Mouse (Mus musculus): ENCODE data around the gene Fbxo36. TPM values are rescaled to one million over a fixed set of nuclear protein-coding genes. Genes with fewer than 3 reads are reported as not detected.
A peak's percentile ranks its signal among the peaks of the same experiment; 100 is the strongest.

The Fbxo36 gene
- polyA plus RNA-seq, 1 experiment from 2014 or later: 10.1 TPM

DNA sequence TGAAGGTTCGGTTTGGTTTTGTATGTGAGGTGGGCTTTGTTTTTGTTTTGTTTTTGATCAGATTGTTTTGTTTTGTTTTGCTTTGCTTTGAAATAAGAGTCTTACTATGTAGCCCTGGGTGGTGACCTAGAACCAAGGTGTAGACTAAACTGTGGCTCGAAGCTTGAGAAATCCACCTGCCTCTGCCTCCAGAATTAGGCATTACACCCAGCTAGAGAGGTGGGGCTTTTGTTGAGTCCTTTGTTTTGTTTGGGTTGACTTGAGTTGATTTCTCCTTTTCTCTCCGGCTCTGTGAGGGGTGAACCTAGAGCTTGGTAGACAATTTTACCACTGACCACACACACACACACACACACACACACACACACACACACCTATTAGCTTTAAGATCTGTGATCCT is 1.4 kb downstream of the Fbxo36 start:
- H3K4me3 ChIP-seq (replicated peaks): peak overlapping the region; percentile 91
- H3K9ac ChIP-seq (replicated peaks): no peak overlapping the region
- H3K4me1 ChIP-seq (replicated peaks): peaks cover 6% of the 10 kb centered on the region

DNA sequence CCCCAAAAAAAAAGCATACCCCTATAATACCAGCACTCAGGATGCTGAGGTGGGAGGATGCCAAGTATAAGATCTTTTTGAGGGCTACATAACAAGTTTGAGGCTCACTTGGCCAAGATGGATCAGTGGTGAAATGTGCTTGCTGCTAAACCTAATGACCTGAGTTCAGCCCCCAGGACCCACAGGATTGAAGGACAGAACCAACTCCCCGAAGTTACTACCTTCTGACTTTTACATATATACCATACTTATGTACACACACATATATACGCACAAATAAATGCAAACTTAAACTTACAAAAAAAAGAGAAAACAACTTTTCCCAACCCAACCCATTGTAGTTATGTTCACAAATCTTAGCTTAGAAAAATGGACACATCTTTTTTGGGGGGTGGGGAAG is 3.7 kb downstream of the Fbxo36 start:
- H3K9me3 ChIP-seq: no peaks in the 10 kb centered on the region
- H3K4me1 ChIP-seq (replicated peaks): no peaks in the 10 kb centered on the region
- 0 out of 2 replicates have a peak, but pooled peaks cover 2% of the 10 kb centered on the region for H3K36me3 ChIP-seq
- no peaks in the 10 kb centered on the region for H3K27me3 ChIP-seq
- no peak overlapping the region for H3K4me2 ChIP-seq
- H3K4me3 ChIP-seq (replicated peaks): no peak overlapping the region
- no peak for ATAC-seq (ENCODE audit: insufficient number of reproducible peaks, insufficient read depth, low FRiP score, low TSS enrichment, low read depth)
- H3K27ac ChIP-seq: no peak overlapping the region
- no peak overlapping the region for H3K9ac ChIP-seq (replicated peaks)
- WGBS: 93% methylated on average over 2 of the region's 2 CpGs

More for the DNA sequence above, 1.4 kb downstream of the Fbxo36 start:
- Histone ChIP-seq H3K36me3 (no peaks in the 10 kb centered on the region), H3K27ac (no peak overlapping the region), H3K4me2 (peak overlapping the region; percentile 72), H3K9me3 (no peaks in the 10 kb centered on the region), H3K27me3 (no peaks in the 10 kb centered on the region)
- WGBS: 73% methylated on average over 3 of the region's 3 CpGs
- no peak for ATAC-seq (ENCODE audit: insufficient number of reproducible peaks, insufficient read depth, low FRiP score, low TSS enrichment, low read depth)

DNA sequence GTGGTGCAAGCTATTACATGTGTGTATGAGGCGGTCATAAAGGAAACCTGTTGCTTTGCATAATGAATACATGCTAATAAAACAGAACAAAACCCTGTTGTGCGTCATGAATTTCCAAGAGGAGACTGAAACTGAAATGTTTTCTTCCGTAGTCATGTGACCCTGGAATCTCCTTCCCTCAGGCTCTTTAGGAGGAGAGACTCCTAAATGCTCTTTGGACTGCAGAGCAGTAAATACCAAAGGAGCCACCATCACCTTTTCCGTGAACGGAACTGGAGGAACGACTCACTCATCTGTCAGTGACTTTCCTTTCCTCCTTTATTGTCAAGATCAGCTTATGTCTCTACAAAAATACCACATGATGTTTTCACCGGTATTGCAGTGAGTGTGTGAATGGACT is 8.1 kb downstream of the Fbxo36 start:
- H3K36me3 ChIP-seq: 0 out of 2 replicates have a peak, but pooled peaks cover 7% of the 10 kb centered on the region
- ATAC-seq (ENCODE audit: insufficient number of reproducible peaks, insufficient read depth, low FRiP score, low TSS enrichment, low read depth): no peak
- no peaks in the 10 kb centered on the region for H3K9me3 ChIP-seq
- no peaks in the 10 kb centered on the region for H3K27me3 ChIP-seq
- H3K4me3 ChIP-seq (replicated peaks): no peak overlapping the region
- no peak overlapping the region for H3K4me2 ChIP-seq
- H3K4me1 ChIP-seq (replicated peaks): no peaks in the 10 kb centered on the region; the same call in 1 of the 2 replicates
- 86% methylated on average over 7 of the region's 7 CpGs for WGBS
- H3K27ac ChIP-seq: no peak overlapping the region
- H3K9ac ChIP-seq (replicated peaks): no peak overlapping the region

DNA sequence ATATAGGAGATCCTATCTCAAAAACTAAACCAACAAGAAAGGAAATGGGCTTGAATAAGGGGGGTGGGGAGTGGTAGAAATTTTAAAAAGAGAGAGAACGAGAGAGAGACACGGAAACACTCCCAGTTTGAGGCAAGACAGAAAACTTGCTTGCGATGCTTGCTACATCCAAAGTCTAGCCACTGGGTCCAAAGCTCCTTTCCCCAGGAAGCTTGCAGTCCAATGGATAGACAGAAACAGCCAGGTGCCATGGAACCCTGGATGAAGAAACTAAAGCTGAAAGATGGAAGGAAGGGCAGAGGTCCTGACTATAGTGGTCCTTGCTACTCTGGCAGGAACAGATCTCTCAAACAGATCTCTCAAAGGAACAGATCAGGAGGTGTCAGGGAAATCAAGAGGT is 8.7 kb downstream of the Fbxo36 start:
- ATAC-seq (ENCODE audit: insufficient number of reproducible peaks, insufficient read depth, low FRiP score, low TSS enrichment, low read depth): no peak
- Histone ChIP-seq H3K36me3 (0 out of 2 replicates have a peak, but pooled peaks cover 7% of the 10 kb centered on the region), H3K9me3 (no peaks in the 10 kb centered on the region), H3K4me1 (replicated peaks) (no peaks in the 10 kb centered on the region; the same call in 1 of the 2 replicates), H3K27ac (no peak overlapping the region), H3K27me3 (no peaks in the 10 kb centered on the region), H3K4me3 (replicated peaks) (no peak overlapping the region), H3K4me2 (no peak overlapping the region), H3K9ac (replicated peaks) (no peak overlapping the region)
- 97% methylated on average over 3 of the region's 3 CpGs for WGBS

DNA sequence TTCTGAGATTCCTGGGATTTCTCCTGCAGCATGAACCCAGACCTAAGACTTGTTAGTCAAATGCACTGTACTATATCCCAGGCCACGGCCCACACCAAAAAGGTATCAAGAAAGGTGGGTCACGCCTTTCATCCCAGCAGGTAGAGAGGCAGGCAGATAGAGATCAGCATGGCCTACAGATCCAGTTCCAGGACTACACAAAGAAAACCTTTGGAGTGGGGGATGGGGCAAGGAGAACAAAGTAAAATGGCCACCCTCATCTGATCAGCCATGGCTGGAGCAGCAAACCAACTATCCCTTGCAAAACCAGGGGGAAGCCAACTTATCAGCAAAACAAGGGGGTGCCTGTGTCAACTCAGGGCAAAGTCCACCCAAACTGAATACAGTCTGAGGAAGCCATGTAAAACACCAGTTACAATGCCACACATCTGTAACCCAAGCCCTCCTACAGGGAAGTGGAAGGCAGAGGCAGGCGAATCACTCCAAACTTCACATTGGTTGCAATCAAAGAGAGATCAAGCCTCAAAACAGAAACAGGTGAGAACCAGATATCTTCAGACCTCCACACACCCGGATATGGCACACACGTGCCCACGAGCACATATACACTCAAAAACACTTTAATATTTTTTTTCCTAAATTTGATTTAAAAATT is 9.3 kb downstream of the Fbxo36 start:
- Histone ChIP-seq H3K4me3 (replicated peaks) (no peak overlapping the region), H3K4me1 (replicated peaks) (no peaks in the 10 kb centered on the region; the same call in 1 of the 2 replicates), H3K27me3 (no peaks in the 10 kb centered on the region), H3K9me3 (no peaks in the 10 kb centered on the region), H3K4me2 (no peak overlapping the region), H3K9ac (replicated peaks) (no peak overlapping the region), H3K27ac (no peak overlapping the region), H3K36me3 (0 out of 2 replicates have a peak, but pooled peaks cover 7% of the 10 kb centered on the region)
- WGBS: 97% methylated on average over 6 of the region's 6 CpGs
- ATAC-seq (ENCODE audit: insufficient number of reproducible peaks, insufficient read depth, low FRiP score, low TSS enrichment, low read depth): no peak

DNA sequence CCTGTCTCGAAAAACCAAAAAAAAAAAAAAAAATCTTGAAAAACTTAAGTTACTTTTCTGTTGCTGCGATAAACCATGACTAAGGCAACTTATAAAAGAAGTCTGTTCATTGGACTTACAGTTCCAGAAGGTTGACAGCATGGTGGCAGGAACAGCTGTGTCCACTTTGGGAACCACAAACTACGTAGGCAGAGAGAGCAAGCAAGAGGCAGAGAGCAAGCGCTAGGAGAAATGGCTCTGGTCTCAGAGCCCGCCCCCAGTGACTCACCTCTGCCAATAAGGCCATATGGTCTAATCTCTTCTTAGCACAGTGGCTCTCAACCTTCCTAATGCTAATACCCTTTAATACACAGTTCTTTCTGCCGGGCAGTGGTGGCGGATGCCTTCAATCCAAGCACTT is 10.2 kb downstream of the Fbxo36 start:
- Histone ChIP-seq H3K4me2 (no peak overlapping the region), H3K4me1 (replicated peaks) (no peaks in the 10 kb centered on the region; the same call in 1 of the 2 replicates), H3K27ac (no peak overlapping the region), H3K4me3 (replicated peaks) (no peak overlapping the region), H3K9ac (replicated peaks) (no peak overlapping the region), H3K27me3 (no peaks in the 10 kb centered on the region), H3K9me3 (no peaks in the 10 kb centered on the region), H3K36me3 (0 out of 2 replicates have a peak, but pooled peaks cover 7% of the 10 kb centered on the region)
- no peak for ATAC-seq (ENCODE audit: insufficient number of reproducible peaks, insufficient read depth, low FRiP score, low TSS enrichment, low read depth)
- 97% methylated on average over 7 of the region's 7 CpGs for WGBS

DNA sequence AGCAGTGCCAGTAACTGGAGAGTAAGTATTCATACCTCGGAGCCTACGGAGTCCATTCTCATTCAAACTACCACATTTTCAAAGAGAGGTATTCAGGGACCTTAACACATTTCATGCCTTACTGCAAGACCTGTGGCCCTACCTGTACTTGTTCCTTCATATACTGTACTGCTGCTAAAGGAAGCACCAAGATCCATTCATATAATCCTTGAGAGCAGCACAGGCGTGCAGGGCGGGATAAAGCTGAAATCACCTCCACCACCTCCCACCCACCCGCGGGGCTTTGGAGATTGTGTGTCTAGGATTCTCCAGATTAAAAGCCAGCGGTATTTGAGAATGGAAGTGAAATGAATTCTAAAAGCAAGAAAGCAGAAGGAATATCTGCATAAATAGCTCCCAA is 10.8 kb downstream of the Fbxo36 start:
- Histone ChIP-seq H3K9ac (replicated peaks) (no peak overlapping the region), H3K27ac (no peak overlapping the region), H3K27me3 (no peaks in the 10 kb centered on the region), H3K4me1 (replicated peaks) (no peaks in the 10 kb centered on the region; the same call in 1 of the 2 replicates), H3K4me3 (replicated peaks) (no peak overlapping the region), H3K4me2 (no peak overlapping the region), H3K9me3 (no peaks in the 10 kb centered on the region), H3K36me3 (0 out of 2 replicates have a peak, but pooled peaks cover 7% of the 10 kb centered on the region)
- 96% methylated on average over 7 of the region's 7 CpGs for WGBS
- ATAC-seq (ENCODE audit: insufficient number of reproducible peaks, insufficient read depth, low FRiP score, low TSS enrichment, low read depth): no peak

DNA sequence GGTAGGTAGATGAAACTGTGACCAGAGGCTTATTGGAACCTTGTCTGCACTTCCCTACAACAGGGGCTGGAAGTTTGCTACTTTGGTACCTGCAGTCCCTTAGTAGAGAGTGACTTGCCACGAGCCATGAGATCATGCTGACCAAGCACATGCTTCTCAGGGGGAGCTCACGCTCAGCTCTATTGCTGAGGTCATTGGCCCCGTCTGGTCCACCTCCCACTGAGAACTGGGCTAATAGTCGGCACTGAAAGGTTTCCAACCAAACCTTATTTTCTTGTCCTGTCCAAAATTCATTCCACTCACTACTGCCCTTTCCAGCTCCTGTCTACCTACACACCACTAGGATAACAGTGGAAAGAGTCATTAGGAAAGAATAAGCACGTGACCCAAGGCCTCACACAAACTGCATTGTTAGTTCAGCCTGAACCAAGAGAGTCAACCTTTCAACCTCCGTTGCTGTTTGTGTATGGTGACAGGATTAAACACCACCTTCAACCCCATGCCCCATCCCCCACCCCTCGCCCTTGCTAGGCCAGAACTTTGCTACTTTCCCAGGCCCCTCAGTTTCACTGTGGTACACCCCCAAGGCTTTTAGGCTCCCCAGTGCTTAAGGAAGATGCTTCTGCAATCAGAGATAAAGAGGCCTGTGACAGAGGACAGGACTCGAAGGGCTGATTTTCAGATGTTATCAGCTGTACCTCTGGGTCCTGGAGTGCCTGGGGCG is 12.0 kb downstream of the Fbxo36 start:
- H3K27me3 ChIP-seq: no peaks in the 10 kb centered on the region
- no peaks in the 10 kb centered on the region for H3K9me3 ChIP-seq
- H3K36me3 ChIP-seq: 0 out of 2 replicates have a peak, but pooled peaks cover 7% of the 10 kb centered on the region
- H3K4me2 ChIP-seq: no peak overlapping the region
- H3K9ac ChIP-seq (replicated peaks): no peak overlapping the region
- no peak overlapping the region for H3K27ac ChIP-seq
- ATAC-seq (ENCODE audit: insufficient number of reproducible peaks, insufficient read depth, low FRiP score, low TSS enrichment, low read depth): no peak
- no peak overlapping the region for H3K4me3 ChIP-seq (replicated peaks)
- no peaks in the 10 kb centered on the region; the same call in 1 of the 2 replicates for H3K4me1 ChIP-seq (replicated peaks)
- WGBS: 39% methylated on average over 9 of the region's 9 CpGs

DNA sequence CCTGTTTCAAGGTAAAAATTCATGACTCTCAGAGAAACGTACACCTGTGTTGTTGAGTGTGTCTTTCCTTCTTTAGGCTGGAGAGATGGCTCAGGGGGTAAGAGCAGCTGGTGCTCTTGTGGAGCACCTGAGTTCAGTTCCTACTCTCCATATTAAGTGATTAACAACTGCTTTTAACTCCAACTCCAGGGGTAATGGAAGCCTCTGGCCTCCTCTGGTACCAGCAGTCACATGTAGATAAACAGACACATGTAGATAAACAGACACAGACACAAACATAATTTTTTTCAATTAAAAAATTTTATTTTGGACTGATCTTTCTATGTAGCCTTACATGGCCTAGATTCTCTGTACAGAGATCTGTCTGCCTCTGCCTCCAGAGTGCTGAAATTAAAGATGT is 14.1 kb downstream of the Fbxo36 start:
- 81% methylated on average over 1 of the region's 1 CpGs for WGBS
- Histone ChIP-seq H3K9ac (replicated peaks) (no peak overlapping the region), H3K4me3 (replicated peaks) (no peak overlapping the region), H3K9me3 (no peaks in the 10 kb centered on the region), H3K36me3 (0 out of 2 replicates have a peak, but pooled peaks cover 2% of the 10 kb centered on the region), H3K4me2 (no peak overlapping the region), H3K27ac (no peak overlapping the region), H3K27me3 (no peaks in the 10 kb centered on the region), H3K4me1 (replicated peaks) (no peaks in the 10 kb centered on the region; the same call in 1 of the 2 replicates)
- no peak for ATAC-seq (ENCODE audit: insufficient number of reproducible peaks, insufficient read depth, low FRiP score, low TSS enrichment, low read depth)

DNA sequence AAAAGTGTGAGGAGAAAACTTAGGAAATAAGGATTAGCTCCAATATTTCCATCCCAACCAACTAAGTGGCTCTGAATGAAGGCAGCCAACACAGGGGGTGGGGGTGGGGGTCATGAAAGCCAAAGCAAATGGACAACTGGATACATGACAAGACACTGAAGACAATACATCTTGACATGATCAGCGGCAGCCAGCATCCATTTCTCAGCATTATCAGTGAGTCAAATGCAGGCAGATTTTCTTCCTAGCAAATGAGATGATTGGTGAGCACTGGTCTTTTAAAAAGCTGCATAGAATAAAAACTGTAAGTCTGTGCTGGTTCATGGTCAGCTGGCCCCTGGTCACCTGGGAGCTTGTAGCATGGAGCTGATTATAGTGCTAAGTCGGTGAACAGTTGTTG is 15.3 kb downstream of the Fbxo36 start:
- 86% methylated on average over 2 of the region's 2 CpGs for WGBS
- ATAC-seq (ENCODE audit: insufficient number of reproducible peaks, insufficient read depth, low FRiP score, low TSS enrichment, low read depth): no peak

DNA sequence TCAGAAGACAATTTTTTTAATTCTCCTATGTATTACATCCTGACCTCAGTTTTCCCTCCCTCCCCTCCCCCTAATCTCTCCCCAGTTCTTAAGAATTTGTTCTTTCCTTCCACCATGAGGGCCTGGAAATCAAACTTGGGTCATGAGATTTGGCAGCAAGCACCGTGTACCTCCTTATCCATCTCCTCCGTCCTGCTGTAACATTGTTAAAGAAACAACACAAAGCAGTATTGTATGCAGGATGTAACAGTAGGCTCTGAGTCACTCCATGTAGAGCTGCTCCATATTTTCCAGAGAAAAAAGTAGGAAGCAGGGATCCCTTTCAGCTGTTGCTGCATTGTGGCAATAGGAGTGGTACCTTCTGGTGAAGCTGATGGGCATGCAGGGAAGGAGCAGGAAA is 16.1 kb downstream of the Fbxo36 start:
- H3K4me3 ChIP-seq (replicated peaks): no peak overlapping the region
- H3K9me3 ChIP-seq: no peaks in the 10 kb centered on the region
- 87% methylated on average over 2 of the region's 2 CpGs for WGBS
- ATAC-seq (ENCODE audit: insufficient number of reproducible peaks, insufficient read depth, low FRiP score, low TSS enrichment, low read depth): no peak
- no peak overlapping the region for H3K9ac ChIP-seq (replicated peaks)
- H3K36me3 ChIP-seq: no peaks in the 10 kb centered on the region
- H3K27ac ChIP-seq: no peak overlapping the region
- H3K27me3 ChIP-seq: no peaks in the 10 kb centered on the region
- H3K4me2 ChIP-seq: no peak overlapping the region
- no peaks in the 10 kb centered on the region; the same call in 1 of the 2 replicates for H3K4me1 ChIP-seq (replicated peaks)

More for the DNA sequence above, 15.3 kb downstream of the Fbxo36 start:
- no peak overlapping the region for H3K9ac ChIP-seq (replicated peaks)
- H3K36me3 ChIP-seq: no peaks in the 10 kb centered on the region
- H3K27me3 ChIP-seq: no peaks in the 10 kb centered on the region
- H3K27ac ChIP-seq: no peak overlapping the region
- no peaks in the 10 kb centered on the region; the same call in 1 of the 2 replicates for H3K4me1 ChIP-seq (replicated peaks)
- no peak overlapping the region for H3K4me3 ChIP-seq (replicated peaks)
- no peak overlapping the region for H3K4me2 ChIP-seq
- no peaks in the 10 kb centered on the region for H3K9me3 ChIP-seq
